Mouse (Mus musculus): ENCODE measurements around the gene Mfsd14a. TPM values are rescaled to one million over a fixed set of nuclear protein-coding genes. Genes with fewer than 3 reads are reported as not detected.

The Mfsd14a gene
- polyA plus RNA-seq, 1 experiment = 28.6 TPM

- WGBS = 76% methylated on average over 5 of the region's 5 CpGs
- Histone ChIP-seq H3K27me3 (ENCODE audit: control insufficient read depth, insufficient read depth, low read length) (no peaks in the 10 kb centered on the region), H3K4me3 (ENCODE audit: control insufficient read depth, insufficient read depth, low read length) (no peak overlapping the region), H3K36me3 (ENCODE audit: control insufficient read depth, insufficient read depth, low read length) (peaks cover 3% of the 10 kb centered on the region; the same call in 1 of the 2 replicates), H3K4me1 (replicated peaks; ENCODE audit: control insufficient read depth, insufficient read depth, low read length) (no peaks in the 10 kb centered on the region; the same call in 1 of the 2 replicates), H3K27ac (ENCODE audit: control insufficient read depth, insufficient read depth, low read length) (no peak overlapping the region)
- TF ChIP-seq CTCF (IDR thresholded peaks at IDR 0.05; ENCODE audit: borderline replicate concordance, control insufficient read depth, extremely low read depth, insufficient read depth, low read length, poor library complexity) (no peak), POLR2A (IDR thresholded peaks at IDR 0.05; ENCODE audit: control insufficient read depth, extremely low read depth, insufficient read depth, low read length, poor library complexity) (no peak)
- DNase-seq = no peak
These were observed 9.1 kb downstream of the Mfsd14a start for GRCm38 (mm10) chr3:116653278-116653945.

GRCm38 (mm10) chr3:116652033-116652446 is 10.4 kb downstream of the Mfsd14a start:
- no peaks in the 10 kb centered on the region; the same call in 1 of the 2 replicates for H3K4me1 ChIP-seq (replicated peaks; ENCODE audit: control insufficient read depth, insufficient read depth, low read length)
- WGBS = 96% methylated on average over 3 of the region's 3 CpGs

GRCm38 (mm10) chr3:116650698-116651097 is 11.8 kb downstream of the Mfsd14a start:
- no peak for DNase-seq
- H3K4me1 ChIP-seq (replicated peaks; ENCODE audit: control insufficient read depth, insufficient read depth, low read length) = no peaks in the 10 kb centered on the region; the same call in 1 of the 2 replicates
- H3K27ac ChIP-seq (ENCODE audit: control insufficient read depth, insufficient read depth, low read length) = no peak overlapping the region
- TF ChIP-seq CTCF (IDR thresholded peaks at IDR 0.05; ENCODE audit: borderline replicate concordance, control insufficient read depth, extremely low read depth, insufficient read depth, low read length, poor library complexity) (no peak), POLR2A (IDR thresholded peaks at IDR 0.05; ENCODE audit: control insufficient read depth, extremely low read depth, insufficient read depth, low read length, poor library complexity) (no peak)
- no peaks in the 10 kb centered on the region for H3K27me3 ChIP-seq (ENCODE audit: control insufficient read depth, insufficient read depth, low read length)
- no peak overlapping the region for H3K4me3 ChIP-seq (ENCODE audit: control insufficient read depth, insufficient read depth, low read length)
- H3K36me3 ChIP-seq (ENCODE audit: control insufficient read depth, insufficient read depth, low read length) = peaks cover 12% of the 10 kb centered on the region; the same call in 1 of the 2 replicates
- WGBS = 94% methylated on average over 9 of the region's 9 CpGs

More at GRCm38 (mm10) chr3:116652033-116652446, 10.4 kb downstream of the Mfsd14a start:
- DNase-seq = no peak
- Histone ChIP-seq H3K36me3 (ENCODE audit: control insufficient read depth, insufficient read depth, low read length) (peaks cover 9% of the 10 kb centered on the region; the same call in 1 of the 2 replicates), H3K27me3 (ENCODE audit: control insufficient read depth, insufficient read depth, low read length) (no peaks in the 10 kb centered on the region), H3K27ac (ENCODE audit: control insufficient read depth, insufficient read depth, low read length) (no peak overlapping the region), H3K4me3 (ENCODE audit: control insufficient read depth, insufficient read depth, low read length) (no peak overlapping the region)
- TF ChIP-seq CTCF (IDR thresholded peaks at IDR 0.05; ENCODE audit: borderline replicate concordance, control insufficient read depth, extremely low read depth, insufficient read depth, low read length, poor library complexity) (no peak), POLR2A (IDR thresholded peaks at IDR 0.05; ENCODE audit: control insufficient read depth, extremely low read depth, insufficient read depth, low read length, poor library complexity) (no peak)

- TF ChIP-seq CTCF (IDR thresholded peaks at IDR 0.05; ENCODE audit: borderline replicate concordance, control insufficient read depth, extremely low read depth, insufficient read depth, low read length, poor library complexity) = no peak
- no peak for TF ChIP-seq POLR2A (IDR thresholded peaks at IDR 0.05; ENCODE audit: control insufficient read depth, extremely low read depth, insufficient read depth, low read length, poor library complexity)
- no peak overlapping the region for H3K4me3 ChIP-seq (ENCODE audit: control insufficient read depth, insufficient read depth, low read length)
- DNase-seq = no peak
- H3K36me3 ChIP-seq (ENCODE audit: control insufficient read depth, insufficient read depth, low read length) = peaks cover 20% of the 10 kb centered on the region; the same call in 1 of the 2 replicates
- no peaks in the 10 kb centered on the region for H3K27me3 ChIP-seq (ENCODE audit: control insufficient read depth, insufficient read depth, low read length)
- no peaks in the 10 kb centered on the region for H3K4me1 ChIP-seq (replicated peaks; ENCODE audit: control insufficient read depth, insufficient read depth, low read length)
- H3K27ac ChIP-seq (ENCODE audit: control insufficient read depth, insufficient read depth, low read length) = no peak overlapping the region
- WGBS = 98% methylated on average over 7 of the region's 7 CpGs
These were observed 13.7 kb downstream of the Mfsd14a start for GRCm38 (mm10) chr3:116648805-116649204.

- H3K4me3 ChIP-seq (ENCODE audit: control insufficient read depth, insufficient read depth, low read length) = no peak overlapping the region
- no peak overlapping the region for H3K27ac ChIP-seq (ENCODE audit: control insufficient read depth, insufficient read depth, low read length)
- peaks cover 37% of the 10 kb centered on the region for H3K36me3 ChIP-seq (ENCODE audit: control insufficient read depth, insufficient read depth, low read length)
- TF ChIP-seq POLR2A (IDR thresholded peaks at IDR 0.05; ENCODE audit: control insufficient read depth, extremely low read depth, insufficient read depth, low read length, poor library complexity) (no peak), CTCF (IDR thresholded peaks at IDR 0.05; ENCODE audit: borderline replicate concordance, control insufficient read depth, extremely low read depth, insufficient read depth, low read length, poor library complexity) (no peak)
- 98% methylated on average over 1 of the region's 1 CpGs for WGBS
- H3K27me3 ChIP-seq (ENCODE audit: control insufficient read depth, insufficient read depth, low read length) = no peaks in the 10 kb centered on the region
- no peaks in the 10 kb centered on the region for H3K4me1 ChIP-seq (replicated peaks; ENCODE audit: control insufficient read depth, insufficient read depth, low read length)
- no peak for DNase-seq
These were observed 16.1 kb downstream of the Mfsd14a start for GRCm38 (mm10) chr3:116646387-116646786.

- WGBS = 71% methylated on average over 2 of the region's 2 CpGs
- peaks cover 53% of the 10 kb centered on the region for H3K36me3 ChIP-seq (ENCODE audit: control insufficient read depth, insufficient read depth, low read length)
These were observed 20.1 kb downstream of the Mfsd14a start for GRCm38 (mm10) chr3:116642373-116642772.

More at GRCm38 (mm10) chr3:116642373-116642772, 20.1 kb downstream of the Mfsd14a start:
- DNase-seq = no peak
- Histone ChIP-seq H3K27ac (ENCODE audit: control insufficient read depth, insufficient read depth, low read length) (no peak overlapping the region), H3K4me3 (ENCODE audit: control insufficient read depth, insufficient read depth, low read length) (no peak overlapping the region), H3K4me1 (replicated peaks; ENCODE audit: control insufficient read depth, insufficient read depth, low read length) (no peaks in the 10 kb centered on the region), H3K27me3 (ENCODE audit: control insufficient read depth, insufficient read depth, low read length) (no peaks in the 10 kb centered on the region)
- no peak for TF ChIP-seq POLR2A (IDR thresholded peaks at IDR 0.05; ENCODE audit: control insufficient read depth, extremely low read depth, insufficient read depth, low read length, poor library complexity)
- TF ChIP-seq CTCF (IDR thresholded peaks at IDR 0.05; ENCODE audit: borderline replicate concordance, control insufficient read depth, extremely low read depth, insufficient read depth, low read length, poor library complexity) = no peak

Measured in thymus, adult 2 months (tissue).